Mouse (Mus musculus): ENCODE measurements around the gene Parva.

GRCm38 (mm10) chr7:112423438-112423837 is 3.9 kb upstream of the Parva start:
- TF ChIP-seq CTCF (IDR thresholded peaks at IDR 0.05; ENCODE audit: borderline replicate concordance, insufficient read depth, low read length), result no peak
- TF ChIP-seq POLR2A (IDR thresholded peaks at IDR 0.05; ENCODE audit: low read depth, low read length), result no peak

Measured in embryonic fibroblast, embryonic 13.5 days (primary cell).